Mouse (Mus musculus) embryonic facial prominence, embryonic 10.5 days (tissue): ENCODE measurements around the gene Csnk1e. TPM values are rescaled to one million over a fixed set of nuclear protein-coding genes. Genes with fewer than 3 reads are reported as not detected.

Experiments used
- DNase-seq: peaks from one replicate; pipeline ENCODE4 v3.0.0-alpha.2; 2017; ENCODE audit warnings: low spot score
- H3K27ac ChIP-seq: fragments of 300-500 bp; sonication (generic); replicated peaks from 2 replicates; pipeline ENCODE4 v1.5.1; 2016; ENCODE audit warnings: mild to moderate bottlenecking
- H3K27me3 ChIP-seq: fragments of 300-500 bp; sonication (generic); replicated peaks from 2 replicates; pipeline ENCODE4 v1.6.1; 2016; ENCODE audit warnings: low read depth, mild to moderate bottlenecking; ENCODE audit not compliant: poor library complexity, severe bottlenecking
- H3K36me3 ChIP-seq: fragments of 300-500 bp; sonication (generic); replicated peaks from 2 replicates; pipeline ENCODE4 v1.6.1; 2016; ENCODE audit warnings: mild to moderate bottlenecking, moderate library complexity
- H3K4me1 ChIP-seq: fragments of 300-500 bp; sonication (generic); 2 replicates; pipeline ENCODE4 v1.6.1; 2016
- H3K4me3 ChIP-seq: fragments of 300-500 bp; sonication (generic); 2 replicates; pipeline ENCODE4 v1.5.1; 2016; ENCODE audit warnings: mild to moderate bottlenecking, moderate library complexity
- H3K9me3 ChIP-seq: fragments of 300-500 bp; sonication (generic); 2 replicates; pipeline ENCODE4 v1.6.1; 2016; ENCODE audit warnings: mild to moderate bottlenecking
- WGBS: fragments of 180-500 bp; shearing (Covaris S2); methylation state at CpG from one replicate; pipeline ENCODE4 v1.1.7; 2016; 5-methylcytosine and 5-hydroxymethylcytosine counted together
- polyA plus RNA-seq: library from polyadenylated mRNA; unstranded; fragments of >200 nt; fragmentation: Nextera tagmentation; extraction: Ambion mirVana; gene quantifications from 2 replicates; pipeline ENCODE4 v1.2.1, GENCODE M21; 2016

Gene Csnk1e
- 143 and 156 TPM in 2 replicates for polyA plus RNA-seq

GRCm38 (mm10) chr15:79455106-79455810 is at the start of gene Csnk1e:
TSS of gene Csnk1e (minus strand) at chr15:79455566.
- Histone ChIP-seq H3K27ac (peak within 1 kb of the TSS; percentile 55; the same call in 1 of the 2 replicates), H3K27me3 (peaks cover 25% of the 10 kb centered on the region), H3K4me3 (peak within 1 kb of the TSS; percentile 57), H3K9me3 (no peaks in the 10 kb centered on the region), H3K36me3 (no peaks in the 10 kb centered on the region), H3K4me1 (peaks cover 25% of the 10 kb centered on the region)
- WGBS: 3% methylated on average over 24 of the region's 24 CpGs
- peak; percentile 83 for DNase-seq

- no peaks in the 10 kb centered on the region for H3K9me3 ChIP-seq
- peak within 1 kb of the TSS; percentile 77 for H3K27ac ChIP-seq
- peaks cover 33% of the 10 kb centered on the region for H3K4me1 ChIP-seq
- peak within 1 kb of the TSS; percentile 70 for H3K4me3 ChIP-seq
- DNase-seq: no peak
- H3K27me3 ChIP-seq: peaks cover 100% of the 10 kb centered on the region
- WGBS: under 1% methylated on average over 60 of the region's 60 CpGs
- no peaks in the 10 kb centered on the region for H3K36me3 ChIP-seq
These were observed 49.5 kb upstream of the Csnk1e start, which contains the start of gene Kcnj4 for GRCm38 (mm10) chr15:79504707-79505452. TSS of gene Kcnj4 (minus strand) at chr15:79505241.

GRCm38 (mm10) chr15:79503438-79503837 is 48.1 kb upstream of the Csnk1e start:
- H3K27me3 ChIP-seq: peaks cover 100% of the 10 kb centered on the region
- 72% methylated on average over 5 of the region's 5 CpGs for WGBS
- H3K9me3 ChIP-seq: no peaks in the 10 kb centered on the region
- H3K36me3 ChIP-seq: no peaks in the 10 kb centered on the region
- DNase-seq: no peak
- H3K4me1 ChIP-seq: peaks cover 33% of the 10 kb centered on the region
- no peak overlapping the region for H3K4me3 ChIP-seq
- H3K27ac ChIP-seq: no peak overlapping the region

GRCm38 (mm10) chr15:79502891-79503341 is 47.5 kb upstream of the Csnk1e start:
- DNase-seq: no peak
- Histone ChIP-seq H3K27me3 (peaks cover 100% of the 10 kb centered on the region), H3K4me1 (peaks cover 33% of the 10 kb centered on the region), H3K36me3 (no peaks in the 10 kb centered on the region), H3K4me3 (0 out of 2 replicates have a peak overlapping the region, but pooled peaks have one; percentile 3), H3K9me3 (no peaks in the 10 kb centered on the region), H3K27ac (no peak overlapping the region)
- 21% methylated on average over 18 of the region's 18 CpGs for WGBS

GRCm38 (mm10) chr15:79500110-79500509 is 44.7 kb upstream of the Csnk1e start:
- H3K4me1 ChIP-seq: peaks cover 15% of the 10 kb centered on the region
- no peak for DNase-seq

GRCm38 (mm10) chr15:79493527-79493926 is 38.2 kb upstream of the Csnk1e start:
- 57% methylated on average over 18 of the region's 18 CpGs for WGBS
- H3K27ac ChIP-seq: no peak overlapping the region
- peaks cover 74% of the 10 kb centered on the region for H3K27me3 ChIP-seq

More at GRCm38 (mm10) chr15:79500110-79500509, 44.7 kb upstream of the Csnk1e start:
- WGBS: 81% methylated on average over 17 of the region's 17 CpGs
- no peaks in the 10 kb centered on the region for H3K9me3 ChIP-seq
- H3K4me3 ChIP-seq: no peak overlapping the region
- peaks cover 85% of the 10 kb centered on the region for H3K27me3 ChIP-seq
- H3K36me3 ChIP-seq: no peaks in the 10 kb centered on the region
- H3K27ac ChIP-seq: no peak overlapping the region

DNA sequence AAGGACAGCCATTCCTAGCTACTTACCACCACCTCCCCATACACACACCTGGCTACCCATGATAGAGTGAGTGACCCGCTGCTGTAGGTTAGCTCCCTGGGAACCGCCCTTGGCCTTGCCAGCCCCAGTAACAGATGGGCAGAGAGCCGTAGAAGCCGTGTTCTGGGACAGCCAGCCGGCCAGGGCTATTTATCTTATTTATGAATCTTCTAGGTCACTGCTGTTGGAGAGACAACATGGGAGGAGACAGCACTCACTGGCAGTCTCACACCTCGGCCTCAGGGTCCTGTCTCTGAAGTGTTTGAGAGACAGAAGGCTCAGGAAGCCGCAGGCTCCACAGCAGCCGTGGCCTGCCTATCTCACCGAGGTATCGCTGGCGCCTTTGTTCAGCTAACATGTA is 34.1 kb upstream of the Csnk1e start:
- 84% methylated on average over 11 of the region's 11 CpGs for WGBS

More at GRCm38 (mm10) chr15:79493527-79493926, 38.2 kb upstream of the Csnk1e start:
- H3K4me3 ChIP-seq: no peak overlapping the region
- no peaks in the 10 kb centered on the region for H3K9me3 ChIP-seq
- peaks cover 4% of the 10 kb centered on the region; the same call in 1 of the 2 replicates for H3K4me1 ChIP-seq
- DNase-seq: no peak
- H3K36me3 ChIP-seq: no peaks in the 10 kb centered on the region

GRCm38 (mm10) chr15:79481181-79481688 is 25.9 kb upstream of the Csnk1e start:
- Histone ChIP-seq H3K27me3 (peaks cover 47% of the 10 kb centered on the region), H3K4me1 (peaks cover 11% of the 10 kb centered on the region), H3K27ac (no peak overlapping the region), H3K36me3 (no peaks in the 10 kb centered on the region), H3K4me3 (0 out of 2 replicates have a peak overlapping the region, but pooled peaks have one; percentile 21), H3K9me3 (no peaks in the 10 kb centered on the region)
- WGBS: 10% methylated on average over 15 of the region's 15 CpGs
- DNase-seq: no peak

More for the DNA sequence above, 34.1 kb upstream of the Csnk1e start:
- DNase-seq: no peak
- Histone ChIP-seq H3K4me3 (no peak overlapping the region), H3K27me3 (peaks cover 48% of the 10 kb centered on the region), H3K9me3 (no peaks in the 10 kb centered on the region), H3K27ac (no peak overlapping the region), H3K4me1 (peaks cover 4% of the 10 kb centered on the region; the same call in 1 of the 2 replicates), H3K36me3 (no peaks in the 10 kb centered on the region)

- no peak overlapping the region for H3K4me3 ChIP-seq
- WGBS: 51% methylated on average over 6 of the region's 6 CpGs
- H3K27me3 ChIP-seq: peaks cover 37% of the 10 kb centered on the region
- H3K4me1 ChIP-seq: peaks cover 11% of the 10 kb centered on the region
- no peak overlapping the region for H3K27ac ChIP-seq
- no peaks in the 10 kb centered on the region for H3K36me3 ChIP-seq
- no peak for DNase-seq
- H3K9me3 ChIP-seq: no peaks in the 10 kb centered on the region
These were observed 21.9 kb upstream of the Csnk1e start for GRCm38 (mm10) chr15:79477227-79477626.

- Histone ChIP-seq H3K27ac (no peak overlapping the region), H3K9me3 (no peaks in the 10 kb centered on the region), H3K4me1 (peaks cover 13% of the 10 kb centered on the region), H3K36me3 (no peaks in the 10 kb centered on the region), H3K4me3 (no peak overlapping the region), H3K27me3 (peaks cover 3% of the 10 kb centered on the region; the same call in 1 of the 2 replicates)
- WGBS: 57% methylated on average over 12 of the region's 12 CpGs
- no peak for DNase-seq
These were observed 18.4 kb upstream of the Csnk1e start for GRCm38 (mm10) chr15:79473638-79474355.

DNA sequence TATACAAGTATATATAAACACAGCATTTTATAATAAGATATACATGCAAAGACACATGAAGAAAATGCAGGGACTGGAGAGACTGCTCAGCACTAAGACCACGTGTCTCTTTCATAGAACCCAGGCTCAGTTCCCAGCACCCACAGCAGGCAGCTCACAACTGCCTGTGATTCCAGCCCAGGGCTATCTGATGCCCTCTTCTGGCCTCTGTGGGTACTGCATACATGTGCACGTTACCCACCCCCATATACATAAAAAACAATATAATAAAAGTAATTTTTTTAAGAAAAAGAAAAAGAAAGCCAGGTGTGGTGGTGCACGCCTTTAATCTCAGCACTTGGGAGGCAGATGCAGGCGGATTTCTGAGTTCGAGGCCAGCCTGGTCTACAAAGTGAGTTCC is 17.7 kb upstream of the Csnk1e start:
- H3K4me1 ChIP-seq: peaks cover 13% of the 10 kb centered on the region
- no peak overlapping the region for H3K27ac ChIP-seq
- no peaks in the 10 kb centered on the region for H3K9me3 ChIP-seq
- H3K27me3 ChIP-seq: peaks cover 3% of the 10 kb centered on the region
- 78% methylated on average over 5 of the region's 5 CpGs for WGBS
- no peaks in the 10 kb centered on the region for H3K36me3 ChIP-seq
- H3K4me3 ChIP-seq: no peak overlapping the region
- DNase-seq: no peak

DNA sequence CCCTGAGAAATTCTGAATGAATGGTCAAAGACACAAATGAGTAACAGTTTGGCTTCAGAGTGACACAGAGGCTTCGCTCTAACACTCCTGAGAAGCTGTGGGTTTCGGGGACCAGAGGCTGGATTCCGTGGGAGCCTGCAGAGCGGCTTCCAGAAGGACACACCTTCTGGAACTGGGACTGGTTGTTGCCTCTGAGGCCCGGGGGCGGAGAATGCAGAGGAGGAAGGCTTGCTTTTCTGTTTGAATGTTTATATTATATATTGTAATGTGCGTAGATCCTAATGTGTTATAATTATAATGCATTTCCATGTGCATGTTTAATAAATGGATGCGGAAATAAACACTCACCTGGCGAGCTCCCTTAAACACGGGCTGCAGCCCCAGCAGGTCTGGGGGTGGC is 15.7 kb upstream of the Csnk1e start:
- 51% methylated on average over 10 of the region's 10 CpGs for WGBS
- H3K27ac ChIP-seq: no peak overlapping the region
- peak overlapping the region; percentile 46 for H3K4me3 ChIP-seq
- DNase-seq: no peak
- peaks cover 19% of the 10 kb centered on the region for H3K4me1 ChIP-seq
- H3K27me3 ChIP-seq: peaks cover 12% of the 10 kb centered on the region
- no peaks in the 10 kb centered on the region for H3K9me3 ChIP-seq
- H3K36me3 ChIP-seq: no peaks in the 10 kb centered on the region
